8 mouse cellular contexts compared by ENCODE assay signal in genomic region chr7:101374155-101374554, GRCm38 (mm10). TPM values are rescaled to one million over a fixed set of nuclear protein-coding genes. Genes with fewer than 3 reads are reported as not detected.
DNase-seq lines count a peak whose midpoint lies in the region; ATAC-seq and TF ChIP-seq lines count a peak whose summit lies in the region.
"Had no signal": no experiment of that assay in that cellular context is flagged by ENCODE, and none has a peak within 500 bp of the region (broad histone marks: within the 10 kb centered on the region; RNA-seq: fewer than 3 reads in every experiment).

No protein-coding gene starts in this region.

- no peak for ATAC-seq in G1E (ENCODE audit: extremely low read depth, insufficient number of reproducible peaks, low FRiP score, poor library complexity, severe bottlenecking)
- peak; percentile 77 for ATAC-seq in hindbrain, embryonic 13.5 days (ENCODE audit: low FRiP score)

- H3K4me1 ChIP-seq in G1E (ENCODE audit: insufficient read depth, low read depth, low read length): peaks cover 24% of the 10 kb centered on the region
- H3K4me1 ChIP-seq in hindbrain, embryonic 13.5 days (replicated peaks): peaks cover 20% of the 10 kb centered on the region

- H3K9ac ChIP-seq in hindbrain, embryonic 13.5 days: 0 out of 2 replicates have a peak overlapping the region, but pooled peaks have one; percentile 31
- H3K9ac ChIP-seq: limb, embryonic 12.5 days had no signal

- H3K27me3 ChIP-seq in G1E (ENCODE audit: insufficient read depth, low read length): no peaks in the 10 kb centered on the region
- no peaks in the 10 kb centered on the region for H3K27me3 ChIP-seq in hindbrain, embryonic 13.5 days
- H3K27me3 ChIP-seq: limb, embryonic 12.5 days had no signal

- no peak overlapping the region for H3K4me2 ChIP-seq in hindbrain, embryonic 13.5 days
- H3K4me2 ChIP-seq: limb, embryonic 12.5 days had no signal

- H3K27ac ChIP-seq in layer of hippocampus, adult 2 months: no peak overlapping the region
- H3K27ac ChIP-seq in hindbrain, embryonic 13.5 days: no peak overlapping the region
- H3K27ac ChIP-seq: limb, embryonic 12.5 days had no signal

- peak; percentile 80 for TF ChIP-seq CTCF in layer of hippocampus, adult 2 months (conservative IDR thresholded peaks at IDR 0.05)
- TF ChIP-seq CTCF in G1E (IDR thresholded peaks at IDR 0.05; ENCODE audit: low read depth, low read length): 0 out of 2 replicates have a peak, but pooled peaks have one; percentile 26

- peaks cover 2% of the 10 kb centered on the region; the same call in 1 of the 2 replicates for H3K9me3 ChIP-seq in G1E (replicated peaks)
- H3K9me3 ChIP-seq in hindbrain, embryonic 13.5 days: no peaks in the 10 kb centered on the region
- H3K9me3 ChIP-seq: limb, embryonic 12.5 days had no signal

- peaks cover 56% of the 10 kb centered on the region for H3K36me3 ChIP-seq in G1E (replicated peaks)
- H3K36me3 ChIP-seq in hindbrain, embryonic 13.5 days: no peaks in the 10 kb centered on the region
- H3K36me3 ChIP-seq: limb, embryonic 12.5 days had no signal

- DNase-seq in layer of hippocampus, adult 2 months (ENCODE audit: low spot score in 2 of 2): peak; percentile 35 to 68
- no peak for DNase-seq in layer of hippocampus, postnatal 36 days
- DNase-seq in G1E (ENCODE audit: low spot score): no peak
- peak; percentile 67 for DNase-seq in cerebellum, adult 8-10 months
- peak; percentile 78 for DNase-seq in naive thymus-derived CD4-positive, alpha-beta T cell, adult 2 months (ENCODE audit: low read depth)
- DNase-seq in ovary, postnatal 10 days (ENCODE audit: low spot score): no peak

- no peak overlapping the region for H3K4me3 ChIP-seq in layer of hippocampus, adult 2 months
- H3K4me3 ChIP-seq in G1E (ENCODE audit: low read depth, low read length): no peak overlapping the region
- no peak overlapping the region for H3K4me3 ChIP-seq in hindbrain, embryonic 13.5 days
- H3K4me3 ChIP-seq: limb, embryonic 12.5 days had no signal

RNA-seq across cellular contexts. Expression of gene Arap1, which starts 26.3 kb away (rescaled TPM):
- total RNA-seq in layer of hippocampus, adult 2 months (2021): 10 to 100 TPM; 19.2 to 20.0 TPM
- total RNA-seq in layer of hippocampus, postnatal 36 days (2021): 10 to 100 TPM; 20.1 to 20.8 TPM
- total RNA-seq in G1E (2014; fragmentation: Nextera tagmentation) (39.7 and 67.6 TPM in 2 replicates), G1E (2017) (102 and 115 TPM in 2 replicates)
- polyA plus RNA-seq in G1E (2012): 55.1 and 62.0 TPM in 2 replicates
- 7.6 and 11.6 TPM in 2 replicates for polyA plus RNA-seq in hindbrain, embryonic 13.5 days (2015; fragmentation: Nextera tagmentation; extraction: Ambion mirVana)

RNA-seq across cellular contexts. Expression of gene Gm45837, which starts 36.5 kb away (rescaled TPM):
- total RNA-seq in layer of hippocampus, adult 2 months (2021): 1 to 10 TPM in 1 of 2 experiments, not detected in 1; 2.4 TPM
- 1 to 10 TPM in 1 of 2 experiments, not detected in 1; 3.0 TPM for total RNA-seq in layer of hippocampus, postnatal 36 days (2021)
- total RNA-seq in G1E (2014; fragmentation: Nextera tagmentation) (not detected in 2 replicates), G1E (2017) (not detected in 2 replicates)
- polyA plus RNA-seq in G1E (2012): 0.02 and 0.03 TPM in 2 replicates
- polyA plus RNA-seq in hindbrain, embryonic 13.5 days (2015; fragmentation: Nextera tagmentation; extraction: Ambion mirVana): not detected in 2 replicates
- polyA plus RNA-seq: limb, embryonic 12.5 days had no signal

RNA-seq across cellular contexts. Expression of gene Pde2a, which starts 47.3 kb away (rescaled TPM):
- 100 to 1,000 TPM; 300 to 318 TPM for total RNA-seq in layer of hippocampus, adult 2 months (2021)
- total RNA-seq in layer of hippocampus, postnatal 36 days (2021): 100 to 1,000 TPM; 300 to 301 TPM
- not detected in 2 replicates for total RNA-seq in G1E (2014; fragmentation: Nextera tagmentation)
- total RNA-seq in G1E (2017): 0.12 and 0.55 TPM in 2 replicates
- polyA plus RNA-seq in G1E (2012): not detected in 2 replicates
- polyA plus RNA-seq in hindbrain, embryonic 13.5 days (2015; fragmentation: Nextera tagmentation; extraction: Ambion mirVana): 28.8 and 31.6 TPM in 2 replicates

RNA-seq across cellular contexts. Expression of gene Stard10, which starts 57.3 kb away (rescaled TPM):
- total RNA-seq in layer of hippocampus, adult 2 months (2021): 10 to 100 TPM; 23.6 to 24.6 TPM
- 10 to 100 TPM; 22.7 to 23.3 TPM for total RNA-seq in layer of hippocampus, postnatal 36 days (2021)
- not detected in 2 replicates for total RNA-seq in G1E (2014; fragmentation: Nextera tagmentation)
- not detected in 2 replicates for total RNA-seq in G1E (2017)
- polyA plus RNA-seq in G1E (2012): 0.05 and 0.25 TPM in 2 replicates
- polyA plus RNA-seq in hindbrain, embryonic 13.5 days (2015; fragmentation: Nextera tagmentation; extraction: Ambion mirVana): 9.7 and 10.0 TPM in 2 replicates

Comparison
In these comparisons a context has a peak if more than half of its experiments do, and no peak if none do; other contexts are left out.
1. DNase-seq: peak in layer of hippocampus, adult 2 months (2 of 2), cerebellum, adult 8-10 months (single experiment) and naive thymus-derived CD4-positive, alpha-beta T cell, adult 2 months (single experiment); none in layer of hippocampus, postnatal 36 days (0 of 2), G1E (single experiment) and ovary, postnatal 10 days (single experiment).
2. RNA of gene Pde2a, which starts 47.3 kb away (total RNA-seq): 300 to 318 TPM in layer of hippocampus, adult 2 months and 300 to 301 TPM in layer of hippocampus, postnatal 36 days; 0.12 to 0.55 TPM in G1E; every median in the first group is over 100 times any median in the second.